Mouse (Mus musculus) gastrocnemius, adult 18-20 months (tissue): ENCODE measurements around the gene Mtx2. TPM values are rescaled to one million over a fixed set of nuclear protein-coding genes. Genes with fewer than 3 reads are reported as not detected.

ENCODE experiments used
- DNase-seq: peaks from one replicate; pipeline ENCODE4 v3.0.0; 2021; ENCODE audit warnings: low spot score
- long read RNA-seq, 2 experiments: library from polyadenylated mRNA; stranded (forward); transcript quantifications; one replicate each; pipeline ENCODE4 v2.0.0; 2021
- total RNA-seq, 2 experiments: library from RNA; stranded (reverse); gene quantifications; 2 replicates each; pipeline ENCODE4 v1.2.3; 2021

Gene Mtx2
- 10 to 100 TPM; 30.7 to 38.1 TPM for total RNA-seq
- long read RNA-seq, experiment 1, transcript Mtx2-201 (10 exons, 2,950 nt), result major isoform, 15 of 32 reads
- long read RNA-seq, experiment 1, partial matches to known transcripts, result 1 of 32 reads
- long read RNA-seq, experiment 1, other reads (novel, unspliced or antisense), result 16 of 32 reads
- long read RNA-seq, experiment 2, transcript Mtx2-201 (10 exons, 2,950 nt), result major isoform, 13 of 19 reads
- long read RNA-seq, experiment 2, partial matches to known transcripts, result 0 of 19 reads
- long read RNA-seq, experiment 2, other reads (novel, unspliced or antisense), result 6 of 19 reads

GRCm38 (mm10) chr2:74825730-74826430, at the start of gene Mtx2:
Mtx2 (plus strand) TSS chr2:74825803.
- peak; percentile 69 for DNase-seq

- DNase-seq, result no peak
Measured at GRCm38 (mm10) chr2:74777536-74778275, 47.9 kb upstream of the Mtx2 start.

DNA sequence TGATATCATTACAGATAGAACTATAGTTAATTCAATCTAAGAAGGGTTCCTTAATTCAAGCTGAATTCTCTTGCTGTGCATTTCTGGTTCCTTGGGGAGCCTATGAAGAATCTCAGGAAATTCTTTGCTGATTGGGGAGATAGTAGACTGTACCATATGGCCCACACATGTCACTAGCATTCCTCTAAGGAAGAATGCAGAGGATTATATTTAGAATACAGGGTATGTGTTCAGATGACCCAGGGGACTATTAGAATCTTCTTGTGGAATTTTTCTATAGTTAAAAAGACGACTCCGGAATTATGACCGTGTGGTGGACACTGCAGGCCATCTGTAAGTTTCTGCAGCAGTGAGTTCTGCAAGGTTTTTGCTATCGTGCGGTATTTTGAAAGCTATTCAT, 44.2 kb upstream of the Mtx2 start:
- no peak for DNase-seq

DNA sequence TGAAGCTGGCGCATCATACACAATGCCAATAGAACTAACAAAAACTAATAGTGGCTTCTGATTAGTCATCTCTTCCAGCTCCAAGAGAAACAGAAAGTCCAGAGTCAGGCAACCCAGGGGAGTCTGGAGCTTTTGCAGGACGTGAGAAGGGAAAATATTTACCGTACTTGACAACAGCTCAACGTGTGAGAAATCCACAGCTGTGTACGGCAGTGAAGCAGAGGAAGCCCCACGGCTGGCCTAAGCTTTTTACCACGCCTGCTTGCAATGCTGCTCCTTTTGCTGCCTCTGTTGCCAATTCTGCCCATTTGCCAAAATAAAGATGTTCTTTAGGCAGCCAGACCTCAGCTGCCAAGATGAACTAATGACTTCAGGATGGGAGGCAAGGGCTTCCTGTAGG, 30.1 kb upstream of the Mtx2 start:
- DNase-seq, result peak; percentile 15

DNA sequence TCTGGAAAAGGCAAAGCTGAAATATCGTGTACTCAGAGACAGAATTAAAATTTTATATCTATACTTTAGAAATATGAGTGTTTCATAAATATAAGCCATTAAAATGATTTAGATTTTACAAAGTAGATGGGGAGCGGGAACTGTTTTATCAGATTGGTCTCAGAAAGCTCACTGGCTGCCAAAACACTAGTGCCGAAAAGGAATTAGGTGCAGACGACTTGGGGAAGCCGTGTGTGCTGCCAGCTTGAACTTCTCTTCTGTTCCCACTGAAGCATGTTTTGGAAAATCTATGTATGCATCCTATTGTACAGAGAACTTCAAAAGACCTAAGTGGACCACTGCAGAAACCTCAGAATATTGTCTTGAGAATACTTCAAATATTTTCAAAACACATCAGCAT, 17.2 kb upstream of the Mtx2 start:
- DNase-seq, result no peak

- no peak for DNase-seq
Measured at GRCm38 (mm10) chr2:74822654-74823053, 2.9 kb upstream of the Mtx2 start.

DNA sequence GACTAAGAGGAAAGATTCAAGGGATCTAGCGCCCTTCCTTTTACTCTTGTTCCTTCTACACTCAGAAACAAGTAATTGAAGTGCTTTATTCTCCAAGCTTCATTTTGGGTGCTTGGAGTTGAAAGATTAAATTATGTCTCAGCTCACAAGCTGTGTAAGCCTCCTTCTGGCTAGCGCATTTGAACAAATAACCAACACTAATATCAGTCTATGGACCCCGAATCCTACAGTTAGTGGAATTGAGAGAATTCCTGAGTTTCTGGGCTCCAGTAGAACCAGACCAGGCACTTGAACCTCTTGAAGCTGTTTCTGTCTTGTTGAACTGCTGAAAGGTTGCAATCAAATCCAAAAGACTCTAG, 253 bp upstream of the Mtx2 start:
- no peak for DNase-seq

DNA sequence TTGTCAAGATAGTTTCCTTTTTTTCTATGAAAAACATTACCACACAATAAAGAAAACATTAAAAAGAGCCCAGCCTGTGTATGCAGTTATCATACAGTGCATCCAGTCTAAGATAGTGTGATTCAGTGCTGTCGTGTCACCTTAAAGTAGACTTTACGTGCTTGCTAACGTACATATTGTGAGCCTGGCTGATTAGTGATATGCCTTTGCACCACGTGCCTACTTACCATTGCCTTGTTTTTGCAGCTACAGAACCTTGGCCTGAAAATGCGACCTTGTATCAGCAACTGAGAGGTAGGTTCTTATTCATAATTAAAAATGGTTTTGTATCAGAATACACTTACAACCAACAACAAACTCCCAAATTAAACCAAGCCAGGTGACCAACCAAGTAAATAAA, 21.4 kb downstream of the Mtx2 start:
- no peak for DNase-seq

GRCm38 (mm10) chr2:74847516-74847915, 21.9 kb downstream of the Mtx2 start:
- no peak for DNase-seq

DNA sequence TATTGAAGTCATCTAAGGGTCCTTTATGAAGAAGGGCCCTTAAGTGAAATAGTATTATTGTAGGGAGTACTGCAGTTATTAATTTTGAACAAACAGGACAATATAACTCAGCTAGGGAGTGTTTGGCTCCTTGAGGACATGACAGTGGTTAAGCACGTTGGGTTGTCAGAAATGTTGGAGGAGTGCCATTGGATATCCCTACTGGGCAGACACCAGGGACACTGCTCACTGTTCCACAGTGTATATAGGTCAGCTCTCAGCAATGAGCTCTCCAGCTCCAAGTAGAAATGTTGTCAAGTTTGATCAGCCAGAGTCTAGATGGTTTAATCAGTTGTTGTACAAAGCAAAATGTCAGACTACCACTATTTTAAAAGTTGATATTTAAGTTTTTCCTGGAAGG, 24.4 kb downstream of the Mtx2 start:
- DNase-seq, result peak; percentile 67

GRCm38 (mm10) chr2:74862070-74862476, 36.5 kb downstream of the Mtx2 start:
- no peak for DNase-seq

GRCm38 (mm10) chr2:74865414-74865813, 39.8 kb downstream of the Mtx2 start:
- no peak for DNase-seq

GRCm38 (mm10) chr2:74874043-74874442, 48.4 kb downstream of the Mtx2 start:
- no peak for DNase-seq

- DNase-seq, result no peak
Measured at GRCm38 (mm10) chr2:74884357-74884756, 58.8 kb downstream of the Mtx2 start.

- DNase-seq, result no peak
Measured at GRCm38 (mm10) chr2:74891868-74892267, 66.3 kb downstream of the Mtx2 start.

GRCm38 (mm10) chr2:74892881-74893615, 67.4 kb downstream of the Mtx2 start:
- no peak for DNase-seq

DNA sequence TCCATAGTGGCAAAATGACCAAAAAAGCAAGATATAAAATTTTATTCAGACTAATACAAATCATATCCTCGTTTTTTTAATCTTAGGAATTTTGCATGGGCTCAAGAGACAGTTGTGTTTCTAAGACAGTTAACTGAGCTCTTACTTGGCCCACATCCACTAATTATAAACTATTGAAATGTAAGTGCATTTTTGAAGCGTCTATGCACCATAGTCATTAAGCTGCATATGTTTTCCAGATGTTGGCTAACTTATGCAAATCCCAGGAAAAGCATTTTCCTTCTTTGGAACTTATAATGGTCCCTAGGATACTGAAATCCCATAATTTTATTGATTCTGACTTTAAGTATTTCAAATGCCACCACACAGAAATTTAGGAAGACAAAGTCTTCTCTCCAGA, 68.5 kb downstream of the Mtx2 start:
- no peak for DNase-seq

GRCm38 (mm10) chr2:74899973-74900372, 74.4 kb downstream of the Mtx2 start:
- no peak for DNase-seq

DNA sequence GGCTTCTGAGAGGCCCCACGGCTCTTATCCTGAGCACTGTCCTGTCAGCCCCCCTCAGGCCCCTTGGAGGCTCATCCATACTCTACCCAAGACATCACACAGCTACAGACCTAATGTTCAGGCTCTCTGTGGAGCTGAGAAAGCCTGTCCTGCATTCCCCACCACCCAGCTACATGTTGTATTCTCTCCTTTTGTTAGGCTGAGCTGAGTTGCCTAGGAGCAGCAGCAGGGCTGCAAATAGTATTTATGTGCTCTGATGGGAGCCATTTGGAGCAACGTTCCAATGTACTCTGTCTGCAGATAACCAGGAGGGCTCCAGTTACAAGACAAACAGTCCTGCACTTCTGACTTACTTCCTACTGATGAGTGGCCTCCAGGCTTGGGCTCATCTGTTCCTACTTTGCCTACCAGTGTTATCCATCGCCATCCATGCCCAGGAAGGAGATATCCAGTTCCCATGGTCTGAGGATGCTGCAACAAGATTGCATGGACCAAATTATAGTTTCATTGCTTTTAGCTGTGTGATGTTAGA, 76.2 kb downstream of the Mtx2 start:
- DNase-seq, result no peak

- peak; percentile 73 for DNase-seq
Measured at GRCm38 (mm10) chr2:74907368-74908291, 82.0 kb downstream of the Mtx2 start.
